Mouse (Mus musculus) lung, postnatal 0 days (tissue): Measurements from ENCODE around the gene Lrrc61.

Source experiments
- CTCF ChIP-seq: IDR thresholded peaks from 2 replicates; pipeline ENCODE4 v1.5.1; 2016; ENCODE audit warnings: antibody characterized with exemption, mild to moderate bottlenecking
- EP300 ChIP-seq: IDR thresholded peaks from 2 replicates; pipeline ENCODE4 v1.6.1; 2016; ENCODE audit warnings: antibody characterized with exemption, mild to moderate bottlenecking, control low read depth

- no peak for TF ChIP-seq EP300
- no peak for TF ChIP-seq CTCF
Observed at GRCm38 (mm10) chr6:48591871-48592270, 37.3 kb downstream of the Lrrc61 start.
